Mouse (Mus musculus) midbrain, embryonic 16.5 days (tissue): ENCODE data around the gene Olfr16. TPM values are rescaled to one million over a fixed set of nuclear protein-coding genes. Genes with fewer than 3 reads are reported as not detected.

ENCODE experiments used
- ATAC-seq: fragments of 200-750 bp; cut with Nextera tagmentation; 2 replicates; pipeline ENCODE4 v1.8.0; 2017; ENCODE audit warnings: moderate TSS enrichment
- H3K27ac ChIP-seq: fragments of 300-500 bp; sonication (generic); 2 replicates; pipeline ENCODE4 v1.5.1; 2014; ENCODE audit warnings: mild to moderate bottlenecking, low read length, mixed read lengths
- H3K27me3 ChIP-seq: fragments of 300-500 bp; sonication (generic); 2 replicates; pipeline ENCODE4 v1.6.1; 2014; ENCODE audit warnings: low read depth, low read length, mixed read lengths; ENCODE audit not compliant: control insufficient read depth, insufficient read depth
- H3K36me3 ChIP-seq: fragments of 300-500 bp; sonication (generic); 2 replicates; pipeline ENCODE4 v1.6.1; 2014; ENCODE audit warnings: mild to moderate bottlenecking, low read length, moderate library complexity, mixed read lengths; ENCODE audit not compliant: control insufficient read depth, insufficient read depth
- H3K4me1 ChIP-seq: fragments of 300-500 bp; sonication (generic); 2 replicates; pipeline ENCODE4 v1.6.1; 2014; ENCODE audit warnings: mild to moderate bottlenecking, low read length, mixed read lengths; ENCODE audit not compliant: control insufficient read depth, insufficient read depth
- H3K4me2 ChIP-seq: fragments of 300-500 bp; sonication (generic); 2 replicates; pipeline ENCODE4 v1.6.1; 2014; ENCODE audit warnings: mild to moderate bottlenecking, low read length, mixed read lengths
- H3K4me3 ChIP-seq: fragments of 300-500 bp; sonication (generic); 2 replicates; pipeline ENCODE4 v1.5.1; 2014; ENCODE audit warnings: low read depth, mild to moderate bottlenecking, low read length, moderate library complexity, mixed read lengths
- H3K9ac ChIP-seq: fragments of 300-500 bp; sonication (generic); 2 replicates; pipeline ENCODE4 v1.6.1; 2014; ENCODE audit warnings: low read depth, low read length, mixed read lengths
- H3K9me3 ChIP-seq: fragments of 300-500 bp; sonication (generic); replicated peaks from 2 replicates; pipeline ENCODE4 v1.6.1; 2014; ENCODE audit warnings: mild to moderate bottlenecking, low read length, mixed read lengths; ENCODE audit not compliant: control insufficient read depth, poor library complexity, severe bottlenecking
- WGBS: fragments of 180-500 bp; shearing (Covaris S2); extraction: QIAGEN DNeasy Blood & Tissue Kit; methylation state at CpG from one replicate; pipeline ENCODE4 v1.1.7; 2014; 5-methylcytosine and 5-hydroxymethylcytosine counted together
- polyA plus RNA-seq: library from polyadenylated mRNA; unstranded; fragments of >200 nt; fragmentation: Nextera tagmentation; extraction: Ambion mirVana; gene quantifications from 2 replicates; pipeline ENCODE4 v1.2.1, GENCODE M21; 2015

The Olfr16 gene
- polyA plus RNA-seq, result not detected in 2 replicates

GRCm38 (mm10) chr1:172950160-172950559 lies at the start of gene Olfr16:
Gene Olfr16, plus strand, starts transcription at chr1:172950409.
- Histone ChIP-seq H3K9ac (no peak within 1 kb of the TSS), H3K9me3 (no peaks in the 10 kb centered on the region), H3K4me1 (no peaks in the 10 kb centered on the region), H3K27ac (no peak within 1 kb of the TSS), H3K4me2 (no peak within 1 kb of the TSS), H3K36me3 (no peaks in the 10 kb centered on the region), H3K4me3 (no peak within 1 kb of the TSS), H3K27me3 (no peaks in the 10 kb centered on the region)
- no peak for ATAC-seq
- WGBS, result 60% methylated on average over 1 of the region's 1 CpGs

- no peak for ATAC-seq
- Histone ChIP-seq H3K4me2 (no peak overlapping the region), H3K27me3 (no peaks in the 10 kb centered on the region), H3K4me1 (no peaks in the 10 kb centered on the region), H3K36me3 (no peaks in the 10 kb centered on the region), H3K4me3 (no peak overlapping the region), H3K9me3 (no peaks in the 10 kb centered on the region), H3K9ac (no peak overlapping the region), H3K27ac (no peak overlapping the region)
These were observed 46.9 kb upstream of the Olfr16 start for GRCm38 (mm10) chr1:172903313-172903712.

GRCm38 (mm10) chr1:172917115-172917514 lies 33.1 kb upstream of the Olfr16 start:
- H3K4me2 ChIP-seq, result no peak overlapping the region
- 87% methylated on average over 1 of the region's 1 CpGs for WGBS
- no peaks in the 10 kb centered on the region for H3K27me3 ChIP-seq
- H3K9me3 ChIP-seq, result no peaks in the 10 kb centered on the region
- no peak overlapping the region for H3K9ac ChIP-seq
- no peaks in the 10 kb centered on the region for H3K4me1 ChIP-seq
- H3K27ac ChIP-seq, result no peak overlapping the region
- ATAC-seq, result no peak
- no peak overlapping the region for H3K4me3 ChIP-seq
- H3K36me3 ChIP-seq, result no peaks in the 10 kb centered on the region

GRCm38 (mm10) chr1:172918450-172918849 lies 31.8 kb upstream of the Olfr16 start:
- no peak for ATAC-seq
- WGBS, result 88% methylated on average over 2 of the region's 2 CpGs
- no peaks in the 10 kb centered on the region for H3K4me1 ChIP-seq

GRCm38 (mm10) chr1:172932197-172932596 lies 18.0 kb upstream of the Olfr16 start:
- H3K4me3 ChIP-seq, result no peak overlapping the region
- no peaks in the 10 kb centered on the region for H3K9me3 ChIP-seq
- no peak for ATAC-seq
- 91% methylated on average over 2 of the region's 2 CpGs for WGBS
- no peak overlapping the region for H3K9ac ChIP-seq
- H3K36me3 ChIP-seq, result no peaks in the 10 kb centered on the region
- no peaks in the 10 kb centered on the region for H3K27me3 ChIP-seq
- no peak overlapping the region for H3K4me2 ChIP-seq
- no peaks in the 10 kb centered on the region for H3K4me1 ChIP-seq
- no peak overlapping the region for H3K27ac ChIP-seq

More at GRCm38 (mm10) chr1:172918450-172918849, 31.8 kb upstream of the Olfr16 start:
- Histone ChIP-seq H3K9ac (no peak overlapping the region), H3K27ac (no peak overlapping the region), H3K4me3 (no peak overlapping the region), H3K36me3 (no peaks in the 10 kb centered on the region), H3K9me3 (no peaks in the 10 kb centered on the region), H3K4me2 (no peak overlapping the region), H3K27me3 (no peaks in the 10 kb centered on the region)

- H3K4me1 ChIP-seq, result no peaks in the 10 kb centered on the region
- H3K27ac ChIP-seq, result no peak overlapping the region
- H3K36me3 ChIP-seq, result no peaks in the 10 kb centered on the region
- no peak overlapping the region for H3K9ac ChIP-seq
- no peak overlapping the region for H3K4me3 ChIP-seq
- no peaks in the 10 kb centered on the region for H3K9me3 ChIP-seq
- no peak for ATAC-seq
- H3K27me3 ChIP-seq, result no peaks in the 10 kb centered on the region
- 80% methylated on average over 2 of the region's 2 CpGs for WGBS
- no peak overlapping the region for H3K4me2 ChIP-seq
These were observed 1.0 kb downstream of the Olfr16 start for GRCm38 (mm10) chr1:172951171-172951720.

GRCm38 (mm10) chr1:172955376-172955775 lies 5.2 kb downstream of the Olfr16 start:
- 62% methylated on average over 4 of the region's 4 CpGs for WGBS
- Histone ChIP-seq H3K27me3 (no peaks in the 10 kb centered on the region), H3K9me3 (no peaks in the 10 kb centered on the region), H3K36me3 (no peaks in the 10 kb centered on the region), H3K4me2 (no peak overlapping the region), H3K4me1 (no peaks in the 10 kb centered on the region), H3K9ac (no peak overlapping the region), H3K4me3 (no peak overlapping the region), H3K27ac (no peak overlapping the region)
- 0 out of 2 replicates have a peak, but pooled peaks have one; percentile 36 for ATAC-seq

GRCm38 (mm10) chr1:172960452-172960851 lies 10.2 kb downstream of the Olfr16 start:
- H3K4me3 ChIP-seq, result no peak overlapping the region
- H3K27me3 ChIP-seq, result no peaks in the 10 kb centered on the region
- no peak overlapping the region for H3K9ac ChIP-seq
- H3K9me3 ChIP-seq, result no peaks in the 10 kb centered on the region
- no peaks in the 10 kb centered on the region for H3K36me3 ChIP-seq
- no peak overlapping the region for H3K4me2 ChIP-seq
- WGBS, result 57% methylated on average over 1 of the region's 1 CpGs
- H3K27ac ChIP-seq, result no peak overlapping the region
- no peaks in the 10 kb centered on the region for H3K4me1 ChIP-seq
- ATAC-seq, result no peak

- no peak for ATAC-seq
- H3K9me3 ChIP-seq, result no peaks in the 10 kb centered on the region
- no peaks in the 10 kb centered on the region for H3K36me3 ChIP-seq
- no peaks in the 10 kb centered on the region for H3K27me3 ChIP-seq
- no peak overlapping the region for H3K4me2 ChIP-seq
- no peak overlapping the region for H3K27ac ChIP-seq
- no peak overlapping the region for H3K4me3 ChIP-seq
- H3K9ac ChIP-seq, result no peak overlapping the region
- no peaks in the 10 kb centered on the region for H3K4me1 ChIP-seq
- WGBS, result 84% methylated on average over 12 of the region's 12 CpGs
These were observed 39.8 kb downstream of the Olfr16 start for GRCm38 (mm10) chr1:172989794-172990634.
